Mouse (Mus musculus) heart, adult 8-10 months (tissue): ENCODE measurements at regions not wholly inside any gene's neighbourhood (a gene's known extent, or its start where the extent isn't known, plus 50 kb on each side); places are given as distances from the start of the nearest gene placed in this dataset.

Experiments used
- DNase-seq: peaks from one replicate; pipeline ENCODE4 v3.0.0; 2022; ENCODE audit warnings: low spot score

- DNase-seq, result no peak
These were observed 125.2 kb upstream of the Zfand5 start for GRCm38 (mm10) chr19:21146860-21147390.

DNA sequence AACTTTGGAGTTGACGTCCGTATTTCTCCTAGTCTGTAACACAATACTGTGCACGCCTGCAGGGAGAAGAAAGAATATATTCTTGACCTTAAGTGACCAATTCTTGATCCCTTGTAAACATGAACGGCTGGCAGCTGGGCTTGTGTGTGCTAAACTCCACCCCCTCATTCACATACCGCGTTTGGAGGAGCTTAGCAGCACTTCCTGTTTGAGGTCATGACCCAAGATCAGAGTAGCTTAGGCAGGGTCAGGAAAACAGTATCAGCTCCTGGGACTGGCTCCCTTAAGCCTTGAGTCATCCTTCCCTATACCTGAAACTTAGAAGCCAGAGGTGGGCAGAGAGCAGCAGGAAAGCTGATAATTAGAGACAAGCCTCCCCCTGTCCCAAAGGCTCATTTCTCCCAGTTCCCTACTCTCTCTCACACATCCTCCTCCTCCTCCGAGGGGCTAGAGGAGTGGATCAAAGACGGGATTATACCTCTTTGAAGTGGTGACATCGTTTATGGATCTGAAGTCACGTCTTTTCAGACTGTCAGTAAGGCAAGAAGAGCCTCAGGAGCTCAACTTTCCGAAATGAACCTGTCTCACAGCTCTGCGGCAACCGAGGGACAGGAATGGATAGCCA, 127.3 kb upstream of the Zfand5 start:
- DNase-seq, result peak; percentile 55

DNA sequence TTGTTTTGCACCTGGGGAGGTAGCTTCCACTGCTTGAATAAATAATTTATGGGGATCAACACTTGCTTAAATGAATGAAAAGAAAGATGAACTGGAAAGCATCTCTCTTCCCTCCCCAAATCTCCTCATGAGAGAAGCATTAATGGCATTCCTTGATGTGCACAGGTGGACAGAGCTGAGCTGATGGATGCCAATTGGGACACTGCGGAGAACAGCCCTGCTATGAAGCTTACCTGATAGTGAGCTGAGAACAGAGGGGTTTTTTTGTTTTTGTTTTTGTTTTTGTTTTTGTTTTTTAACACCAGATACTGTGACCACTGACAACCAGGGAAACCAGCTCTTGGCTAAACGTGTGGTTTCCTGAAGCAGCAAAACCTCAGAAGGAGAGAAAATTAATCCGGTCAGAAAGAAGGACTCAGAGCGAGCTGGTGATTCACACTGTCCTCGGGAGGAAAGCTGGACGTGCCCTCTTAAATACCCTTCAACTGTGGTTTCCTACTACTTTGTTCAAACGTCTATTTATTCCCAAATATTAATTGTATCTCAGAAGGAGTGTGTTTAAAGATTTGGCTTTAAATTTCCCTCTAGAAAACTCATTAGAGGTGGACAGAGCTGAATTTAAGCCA, 128.0 kb upstream of the Zfand5 start:
- no peak for DNase-seq

- DNase-seq, result no peak
These were observed 131.6 kb upstream of the Zfand5 start for GRCm38 (mm10) chr19:21140456-21140855.

- no peak for DNase-seq
These were observed 133.0 kb upstream of the Zfand5 start for GRCm38 (mm10) chr19:21138998-21139495.

GRCm38 (mm10) chr19:21136756-21137155, 135.3 kb upstream of the Zfand5 start:
- DNase-seq, result no peak

GRCm38 (mm10) chr19:21135998-21136380, 136.1 kb upstream of the Zfand5 start:
- no peak for DNase-seq

DNA sequence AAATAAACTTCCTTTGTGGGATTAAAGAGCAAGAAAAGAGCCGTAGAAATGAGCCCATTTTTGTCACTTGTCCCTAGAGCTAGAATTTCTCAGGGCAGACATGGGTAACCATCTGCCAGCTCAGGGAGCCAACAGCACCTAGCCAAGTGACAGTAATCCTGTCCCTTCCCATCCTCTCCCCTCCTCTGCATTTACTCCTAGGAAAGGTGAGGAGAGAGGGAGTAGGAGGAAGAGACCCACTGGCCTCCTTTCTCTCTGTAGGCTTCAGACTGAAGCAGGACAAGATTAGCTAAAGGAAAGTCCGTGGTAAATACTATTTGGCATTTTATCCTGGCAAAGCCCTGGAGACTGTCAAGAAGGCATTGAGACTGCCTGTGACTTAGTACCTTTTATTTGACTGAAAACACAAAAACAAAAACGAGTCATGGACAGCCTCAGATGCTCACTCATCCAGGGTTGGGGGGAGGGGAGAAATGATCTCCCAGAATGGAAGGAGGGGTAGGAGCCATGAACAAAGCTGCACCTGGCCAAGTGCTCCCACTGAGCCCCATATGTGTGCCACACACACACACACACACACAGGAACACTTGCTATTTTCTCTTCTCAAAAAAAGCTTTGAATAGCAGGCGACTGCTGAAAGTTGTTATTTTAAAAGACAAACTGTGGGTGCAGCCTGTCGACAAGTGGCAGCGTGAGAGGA, 136.6 kb upstream of the Zfand5 start:
- no peak for DNase-seq

DNA sequence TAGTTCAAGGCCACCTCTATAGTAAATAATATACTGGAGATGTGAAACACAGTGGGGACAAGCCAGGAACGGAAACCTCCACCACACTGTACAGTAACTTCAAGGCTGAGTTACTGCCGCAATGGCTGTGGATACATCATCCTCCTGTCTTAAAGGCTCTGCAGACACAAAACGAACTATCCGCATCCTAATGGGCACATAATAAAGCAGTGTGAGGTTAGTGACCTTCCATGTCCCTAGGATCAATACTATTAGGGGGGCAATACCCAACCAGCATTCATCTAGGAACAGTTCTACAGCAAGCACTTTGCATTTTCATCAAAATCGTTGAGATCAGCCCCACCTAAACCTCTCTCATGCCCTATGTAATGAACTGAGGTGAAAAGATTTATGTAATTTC, 142.4 kb upstream of the Zfand5 start:
- DNase-seq, result no peak

- peak; percentile 53 for DNase-seq
These were observed 144.9 kb upstream of the Zfand5 start for GRCm38 (mm10) chr19:21127079-21127745.

GRCm38 (mm10) chr19:21126670-21127069, 145.4 kb upstream of the Zfand5 start:
- DNase-seq, result no peak

DNA sequence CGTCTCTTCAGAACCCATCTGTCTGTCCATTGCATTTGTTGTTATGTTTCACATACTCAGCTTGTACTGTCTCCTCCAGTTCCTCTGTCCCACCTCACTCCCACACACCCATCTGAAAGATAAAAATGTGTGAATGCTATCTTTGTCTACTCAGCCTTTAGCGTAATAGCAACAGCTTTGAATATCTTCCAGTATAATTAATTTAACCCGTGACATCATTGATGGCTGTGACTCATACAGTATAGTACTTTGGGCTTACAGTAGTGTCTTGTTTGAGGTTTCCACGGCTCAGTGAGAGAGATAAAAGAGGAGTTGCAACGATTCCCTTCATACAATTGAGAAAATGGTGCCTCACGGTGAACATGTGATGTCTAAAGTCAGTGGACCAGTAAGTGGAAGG, 152.6 kb upstream of the Zfand5 start:
- no peak for DNase-seq

DNA sequence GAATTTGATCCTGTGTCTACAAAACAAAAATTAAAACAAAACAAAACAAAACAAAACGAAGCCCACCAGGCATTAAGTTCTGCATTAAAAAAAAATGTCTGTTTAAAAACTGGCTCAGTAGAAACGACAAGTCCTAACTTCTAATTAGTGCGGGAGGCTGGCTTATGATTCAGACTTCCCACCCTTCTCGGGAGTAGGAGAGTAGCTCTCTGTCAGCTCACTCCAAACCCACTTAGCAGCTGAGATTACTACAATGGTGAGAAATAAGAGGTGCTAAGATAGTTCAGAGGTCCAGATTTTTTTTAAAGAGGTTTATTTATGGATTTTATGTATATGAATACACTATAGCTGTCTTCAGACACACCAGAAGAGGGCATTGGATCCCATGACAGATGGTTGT, 153.3 kb upstream of the Zfand5 start:
- no peak for DNase-seq

GRCm38 (mm10) chr19:21115693-21116092, 156.4 kb upstream of the Zfand5 start:
- no peak for DNase-seq

DNA sequence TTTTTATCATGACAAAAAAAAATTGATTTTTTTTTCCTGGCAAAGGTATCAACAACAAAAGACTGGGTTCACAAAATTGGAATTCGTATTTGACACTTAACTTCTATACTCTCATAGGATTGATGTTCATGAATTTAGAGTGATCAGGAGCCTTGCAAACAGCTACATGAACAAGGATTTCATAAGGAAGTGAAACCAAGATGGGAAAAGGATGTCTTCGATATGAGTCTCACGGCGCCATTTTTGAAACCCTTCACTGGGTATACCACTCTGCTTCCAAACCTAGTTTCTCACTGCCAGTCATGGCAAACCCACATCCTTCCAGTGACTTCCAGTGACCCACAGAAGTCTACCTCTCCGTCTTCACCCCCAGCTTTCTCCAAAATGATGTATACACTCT, 157.8 kb upstream of the Tmc1 start:
- no peak for DNase-seq

- no peak for DNase-seq
These were observed 154.3 kb upstream of the Tmc1 start for GRCm38 (mm10) chr19:21108311-21108710.

- no peak for DNase-seq
These were observed 153.7 kb upstream of the Tmc1 start for GRCm38 (mm10) chr19:21107741-21108140.

- no peak for DNase-seq
These were observed 153.3 kb upstream of the Tmc1 start for GRCm38 (mm10) chr19:21107275-21107674.

DNA sequence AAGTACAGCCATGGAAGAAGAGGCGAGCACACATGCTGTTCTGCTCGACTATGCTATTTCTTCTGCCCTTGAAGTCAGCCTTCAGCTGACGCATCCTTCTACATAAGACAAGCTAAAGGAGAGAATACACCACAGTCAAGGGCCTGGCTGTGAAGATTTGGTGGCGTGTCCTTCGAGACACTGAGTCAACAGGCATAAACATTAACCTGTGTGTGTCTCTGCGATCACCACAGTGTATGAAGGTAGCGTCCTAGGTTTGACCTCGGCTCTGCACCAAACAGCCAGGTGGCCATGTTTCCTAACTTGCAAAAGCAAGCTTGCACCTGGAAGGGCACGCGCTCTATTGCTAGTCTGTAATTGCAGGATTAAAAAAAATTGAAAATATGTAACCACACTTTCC, 152.8 kb upstream of the Tmc1 start:
- DNase-seq, result no peak

GRCm38 (mm10) chr19:21106241-21106669, 152.3 kb upstream of the Tmc1 start:
- DNase-seq, result peak; percentile 50

GRCm38 (mm10) chr19:21105004-21105403, 151.0 kb upstream of the Tmc1 start:
- no peak for DNase-seq

GRCm38 (mm10) chr19:21104462-21104936, 150.5 kb upstream of the Tmc1 start:
- no peak for DNase-seq
